Mouse (Mus musculus): Measurements from ENCODE around the gene Cmbl. TPM values are rescaled to one million over a fixed set of nuclear protein-coding genes. Genes with fewer than 3 reads are reported as not detected.

Cmbl gene
- polyA plus RNA-seq, 2 experiments, result 5.5 to 6.8 TPM

DNA sequence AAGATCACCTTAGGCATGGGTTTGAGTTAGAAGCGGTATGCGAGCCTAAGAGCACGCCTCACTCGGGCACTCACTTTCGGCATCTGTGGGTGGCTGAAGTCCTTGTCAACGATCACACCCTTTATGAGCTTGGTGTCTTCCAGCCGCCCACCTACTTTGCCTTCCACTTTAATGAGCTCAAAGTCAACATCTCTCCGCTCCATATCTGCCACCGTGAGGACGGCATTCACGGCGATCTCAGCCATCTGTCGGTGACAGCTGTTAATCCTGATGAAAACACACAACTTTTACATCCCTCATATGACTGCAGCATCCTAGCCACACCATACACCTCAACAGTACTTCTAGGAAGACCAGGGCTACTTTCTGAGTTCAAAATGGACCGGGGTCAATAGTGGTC is 29.1 kb downstream of the Cmbl start:
- no peak overlapping the region for H3K27ac ChIP-seq
- H3K9me3 ChIP-seq (ENCODE audit: control insufficient read depth, low read length), result no peaks in the 10 kb centered on the region
- H3K36me3 ChIP-seq (replicated peaks; ENCODE audit: control insufficient read depth, insufficient read depth, low read depth), result peaks cover 78% of the 10 kb centered on the region
- no peak overlapping the region for H3K4me2 ChIP-seq (ENCODE audit: low read depth)
- no peaks in the 10 kb centered on the region for H3K27me3 ChIP-seq (ENCODE audit: control insufficient read depth, insufficient read depth, low read length)
- no peak overlapping the region for H3K4me3 ChIP-seq (ENCODE audit: insufficient read depth in 1 of 2, low read depth in 2 of 2, low read length in 2 of 2)
- no peak for ATAC-seq (ENCODE audit: insufficient read depth)
- no peak for DNase-seq (ENCODE audit: low read depth in 3 of 3, low spot score in 3 of 3)
- 88% methylated on average over 14 of the region's 14 CpGs for WGBS (ENCODE audit: insufficient replicate concordance)
- no peak overlapping the region for H3K9ac ChIP-seq (replicated peaks)
- peaks cover 0 to 6% of the 10 kb centered on the region in 2 experiments; a peak in 3 of 4 replicates for H3K4me1 ChIP-seq (replicated peaks; ENCODE audit: control insufficient read depth in 2 of 2, insufficient read depth in 2 of 2, low read length in 1 of 2)
- TF ChIP-seq EP300 (IDR thresholded peaks at IDR 0.05; ENCODE audit: low read depth) (no peak), CTCF (IDR thresholded peaks at IDR 0.05; ENCODE audit: low read depth) (no peak)

DNA sequence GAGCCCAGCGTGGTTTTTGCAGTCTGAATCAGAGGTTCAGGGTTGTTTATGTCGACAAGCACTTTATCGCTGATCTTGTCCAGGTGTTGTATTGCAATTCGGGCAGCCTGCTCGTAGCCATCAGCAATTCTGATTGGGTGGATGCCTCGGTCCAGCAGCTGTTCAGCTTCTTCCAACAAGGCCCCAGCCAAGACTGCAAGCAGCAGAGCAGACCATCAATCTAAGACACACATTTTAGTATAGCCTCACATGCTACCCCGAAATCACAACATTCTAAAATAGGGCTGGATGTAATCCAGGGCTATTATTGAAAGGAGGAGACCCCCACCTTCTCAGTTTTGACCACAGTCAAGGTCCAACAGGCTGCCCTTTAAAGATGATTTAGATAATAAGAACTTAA is 30.5 kb downstream of the Cmbl start:
- no peak overlapping the region for H3K4me2 ChIP-seq (ENCODE audit: low read depth)
- H3K9ac ChIP-seq (replicated peaks), result no peak overlapping the region
- no peaks in the 10 kb centered on the region for H3K9me3 ChIP-seq (ENCODE audit: control insufficient read depth, low read length)
- WGBS (ENCODE audit: insufficient replicate concordance), result 83% methylated on average over 7 of the region's 7 CpGs
- no peak for DNase-seq (ENCODE audit: low read depth in 3 of 3, low spot score in 3 of 3)
- H3K27ac ChIP-seq, result no peak overlapping the region
- no peak for ATAC-seq (ENCODE audit: insufficient read depth)
- H3K27me3 ChIP-seq (ENCODE audit: control insufficient read depth, insufficient read depth, low read length), result no peaks in the 10 kb centered on the region
- peaks cover 6 to 16% of the 10 kb centered on the region in 2 experiments; a peak in 3 of 4 replicates for H3K4me1 ChIP-seq (replicated peaks; ENCODE audit: control insufficient read depth in 2 of 2, insufficient read depth in 2 of 2, low read length in 1 of 2)
- no peak overlapping the region for H3K4me3 ChIP-seq (ENCODE audit: insufficient read depth in 1 of 2, low read depth in 2 of 2, low read length in 2 of 2)
- TF ChIP-seq CTCF (IDR thresholded peaks at IDR 0.05; ENCODE audit: low read depth), result no peak
- no peak for TF ChIP-seq EP300 (IDR thresholded peaks at IDR 0.05; ENCODE audit: low read depth)
- peaks cover 68% of the 10 kb centered on the region for H3K36me3 ChIP-seq (replicated peaks; ENCODE audit: control insufficient read depth, insufficient read depth, low read depth)

DNA sequence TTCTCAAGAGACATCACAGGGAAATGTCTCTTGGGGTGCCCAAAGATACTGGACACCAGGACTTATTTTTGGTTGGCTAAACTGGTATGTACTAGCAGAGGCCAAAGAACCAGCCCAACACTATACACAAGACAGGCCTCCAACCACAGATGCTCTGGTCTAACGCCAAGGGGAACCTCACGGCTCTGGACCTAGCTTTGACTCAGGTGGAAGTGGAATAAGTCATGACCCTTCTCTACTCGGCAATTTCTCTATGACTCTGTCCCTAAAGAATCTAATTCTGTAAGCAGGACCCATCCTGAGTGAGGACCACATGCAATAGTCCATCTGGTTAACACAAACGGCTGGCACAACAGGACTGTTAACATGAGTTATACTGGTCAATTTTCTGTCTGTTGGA is 34.6 kb downstream of the Cmbl start:
- DNase-seq (ENCODE audit: low read depth in 3 of 3, low spot score in 3 of 3), result no peak
- Histone ChIP-seq H3K27me3 (ENCODE audit: control insufficient read depth, insufficient read depth, low read length) (no peaks in the 10 kb centered on the region), H3K9ac (replicated peaks) (peak overlapping the region; percentile 85), H3K9me3 (ENCODE audit: control insufficient read depth, low read length) (no peaks in the 10 kb centered on the region), H3K36me3 (replicated peaks; ENCODE audit: control insufficient read depth, insufficient read depth, low read depth) (peaks cover 27% of the 10 kb centered on the region), H3K27ac (no peak overlapping the region), H3K4me2 (ENCODE audit: low read depth) (peak overlapping the region; percentile 70), H3K4me1 (replicated peaks; ENCODE audit: control insufficient read depth in 2 of 2, insufficient read depth in 2 of 2, low read length in 1 of 2) (peaks cover 6 to 17% of the 10 kb centered on the region in 2 experiments; a peak in 3 of 4 replicates), H3K4me3 (ENCODE audit: insufficient read depth in 1 of 2, low read depth in 2 of 2, low read length in 2 of 2) (peak overlapping the region; percentile 75 to 89)
- TF ChIP-seq EP300 (IDR thresholded peaks at IDR 0.05; ENCODE audit: low read depth) (no peak), CTCF (IDR thresholded peaks at IDR 0.05; ENCODE audit: low read depth) (no peak)
- ATAC-seq (ENCODE audit: insufficient read depth), result no peak
- 35% methylated on average over 4 of the region's 4 CpGs for WGBS (ENCODE audit: insufficient replicate concordance)

DNA sequence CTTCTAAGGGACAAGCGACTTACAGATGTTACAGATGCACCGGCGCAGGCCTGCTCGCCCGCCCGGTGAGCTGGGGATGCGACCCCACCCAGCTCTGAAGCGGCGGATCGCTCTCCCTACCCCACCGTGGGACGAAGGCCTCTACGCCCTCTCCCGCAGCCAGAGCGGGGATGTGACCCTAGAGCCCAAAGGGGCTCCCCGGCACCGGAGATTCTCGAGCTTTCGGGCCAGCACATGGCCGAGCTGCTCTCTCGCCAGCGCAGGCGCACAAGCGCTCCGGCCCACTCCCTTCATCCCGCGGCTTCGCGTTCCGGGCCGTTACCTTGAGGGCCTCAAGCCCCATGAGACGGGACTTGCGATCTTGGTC is 36.1 kb downstream of the Cmbl start:
- Histone ChIP-seq H3K36me3 (replicated peaks; ENCODE audit: control insufficient read depth, insufficient read depth, low read depth) (peaks cover 13% of the 10 kb centered on the region), H3K27ac (peak overlapping the region; percentile 27), H3K9ac (replicated peaks) (peak overlapping the region; percentile 85), H3K27me3 (ENCODE audit: control insufficient read depth, insufficient read depth, low read length) (no peaks in the 10 kb centered on the region), H3K4me1 (replicated peaks; ENCODE audit: control insufficient read depth in 2 of 2, insufficient read depth in 2 of 2, low read length in 1 of 2) (peaks cover 6 to 17% of the 10 kb centered on the region in 2 experiments; a peak in 3 of 4 replicates), H3K4me3 (ENCODE audit: insufficient read depth in 1 of 2, low read depth in 2 of 2, low read length in 2 of 2) (peak overlapping the region; percentile 75 to 89), H3K4me2 (ENCODE audit: low read depth) (peak overlapping the region; percentile 70), H3K9me3 (ENCODE audit: control insufficient read depth, low read length) (no peaks in the 10 kb centered on the region)
- under 1% methylated on average over 33 of the region's 33 CpGs for WGBS (ENCODE audit: insufficient replicate concordance)
- TF ChIP-seq EP300 (IDR thresholded peaks at IDR 0.05; ENCODE audit: low read depth) (no peak), CTCF (IDR thresholded peaks at IDR 0.05; ENCODE audit: low read depth) (no peak)
- DNase-seq (ENCODE audit: low read depth in 3 of 3, low spot score in 3 of 3) (no peak), ATAC-seq (ENCODE audit: insufficient read depth) (peak; percentile 68)

DNA sequence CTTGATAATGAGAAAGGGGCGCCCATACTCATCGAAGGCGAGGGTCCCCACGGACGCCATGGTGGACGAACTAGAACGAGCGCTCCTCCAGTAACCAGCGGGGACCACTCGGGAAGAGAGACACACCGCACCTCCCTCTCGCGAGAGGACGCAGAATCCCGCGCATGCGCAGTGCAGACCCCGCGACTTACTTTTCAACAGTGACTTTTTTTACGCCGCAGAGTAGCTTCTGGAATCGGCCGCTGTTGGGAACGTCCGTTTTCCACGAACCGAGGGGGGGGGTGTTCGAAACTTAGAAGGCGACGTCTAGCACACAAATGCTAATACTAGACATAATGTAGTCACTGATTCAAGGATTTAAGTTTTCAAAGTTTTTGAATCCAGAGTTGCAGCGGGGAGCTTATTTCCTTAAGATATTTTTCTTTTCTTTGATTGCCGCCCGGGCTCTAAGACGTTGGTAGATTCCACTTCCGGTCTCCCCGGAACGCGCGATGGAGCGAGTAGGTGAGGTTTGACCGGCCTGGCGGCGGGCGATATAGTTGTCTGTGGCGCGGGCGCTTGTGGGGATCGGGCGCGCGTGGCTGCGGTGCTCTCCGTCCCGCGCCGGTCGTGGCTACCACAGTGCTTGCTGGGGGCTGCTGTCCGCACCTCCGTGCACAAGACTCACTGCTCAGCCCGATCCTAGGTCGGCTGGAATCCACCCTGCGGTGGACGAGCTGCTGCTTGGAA is 36.6 kb downstream of the Cmbl start, which contains the start of the genes Cct5 and Fam173b:
Cct5 (minus strand) TSS at position 159 of the 729 bp plus-strand sequence.
Fam173b (plus strand) TSS at position 207 of the 729 bp plus-strand sequence.
- TF ChIP-seq CTCF (IDR thresholded peaks at IDR 0.05; ENCODE audit: low read depth) (peak; percentile 1; the same call in 1 of the 2 replicates), EP300 (IDR thresholded peaks at IDR 0.05; ENCODE audit: low read depth) (peak; percentile 67)
- DNase-seq (ENCODE audit: low read depth in 3 of 3, low spot score in 3 of 3), result peak; percentile 96 to 98 (median 97)
- under 1% methylated on average over 63 of the region's 63 CpGs for WGBS (ENCODE audit: insufficient replicate concordance)
- ATAC-seq (ENCODE audit: insufficient read depth), result peak; percentile 87
- Histone ChIP-seq H3K4me2 (ENCODE audit: low read depth) (peak within 1 kb of the TSS; percentile 91), H3K4me1 (replicated peaks; ENCODE audit: control insufficient read depth in 2 of 2, insufficient read depth in 2 of 2, low read length in 1 of 2) (peaks cover 6 to 17% of the 10 kb centered on the region in 2 experiments; a peak in 3 of 4 replicates), H3K4me3 (ENCODE audit: insufficient read depth in 1 of 2, low read depth in 2 of 2, low read length in 2 of 2) (peak within 1 kb of the TSS; percentile 75 to 99), H3K9ac (replicated peaks) (peak within 1 kb of the TSS; percentile 94), H3K27me3 (ENCODE audit: control insufficient read depth, insufficient read depth, low read length) (no peaks in the 10 kb centered on the region), H3K27ac (peak within 1 kb of the TSS; percentile 82), H3K9me3 (ENCODE audit: control insufficient read depth, low read length) (no peaks in the 10 kb centered on the region), H3K36me3 (replicated peaks; ENCODE audit: control insufficient read depth, insufficient read depth, low read depth) (peaks cover 9% of the 10 kb centered on the region)

All from liver, embryonic 14.5 days (tissue).